ENCODE assay signal across 8 mouse cellular contexts in the genomic region with DNA sequence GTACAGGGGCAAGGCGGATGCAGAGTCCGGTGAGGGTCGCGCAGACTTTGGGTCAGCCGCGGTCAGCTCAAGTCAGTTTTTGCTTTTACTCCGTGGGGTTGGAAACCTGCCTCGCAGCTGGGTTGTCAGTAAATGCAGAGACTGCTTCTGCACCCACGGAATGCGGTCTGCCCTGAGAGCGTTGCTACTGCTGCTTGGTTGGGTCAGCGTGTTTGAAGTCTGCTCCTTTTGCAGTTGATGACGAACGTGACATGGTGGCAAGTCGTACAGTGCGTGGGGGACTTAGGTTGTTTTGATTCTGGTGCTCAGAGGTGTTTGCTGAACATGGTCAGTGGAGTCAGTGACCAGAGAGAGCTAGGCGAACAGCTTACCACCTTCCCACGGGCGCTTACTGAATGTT. TPM values are rescaled to one million over a fixed set of nuclear protein-coding genes. Genes with fewer than 3 reads are reported as not detected.
DNase-seq lines count a peak whose midpoint lies in the region; ATAC-seq and TF ChIP-seq lines count a peak whose summit lies in the region.

No protein-coding gene starts in this region.

- peak overlapping the region; percentile 75 for H3K27ac ChIP-seq in heart, postnatal 0 days (ENCODE audit: low read depth)
- peak overlapping the region; percentile 45 for H3K27ac ChIP-seq in forebrain, embryonic 16.5 days (ENCODE audit: low read length)

- DNase-seq in heart, postnatal 0 days (ENCODE audit: low spot score), result no peak
- DNase-seq in heart, postnatal 14 days, result no peak
- peak; percentile 27 for DNase-seq in MN1 (ENCODE audit: low spot score)
- DNase-seq in ovary, postnatal 10 days (ENCODE audit: low spot score), result no peak
- DNase-seq in ovary, postnatal 14 days (ENCODE audit: low spot score), result no peak
- DNase-seq in embryo, embryonic 10.5 days (ENCODE audit: low spot score), result no peak

- peak overlapping the region; percentile 83 for H3K9ac ChIP-seq in heart, postnatal 0 days (replicated peaks; ENCODE audit: low read depth, low read length)
- H3K9ac ChIP-seq in forebrain, embryonic 16.5 days (replicated peaks; ENCODE audit: low read depth, low read length), result peak overlapping the region; percentile 87

- peak overlapping the region; percentile 70 for H3K4me3 ChIP-seq in heart, postnatal 0 days (ENCODE audit: low read depth, low read length)
- H3K4me3 ChIP-seq in forebrain, embryonic 16.5 days (replicated peaks; ENCODE audit: low read length), result peak overlapping the region; percentile 90

- intact Hi-C loops in heart, postnatal 14 days (cut with DNase I), result no loop called here

- H3K9me3 ChIP-seq in heart, postnatal 0 days (replicated peaks; ENCODE audit: control insufficient read depth, low read length), result no peaks in the 10 kb centered on the region
- H3K9me3 ChIP-seq in forebrain, embryonic 16.5 days (ENCODE audit: control insufficient read depth, low read length), result no peaks in the 10 kb centered on the region

- ATAC-seq in heart, postnatal 0 days (ENCODE audit: insufficient read depth, low read depth), result no peak; the same call in 1 of the 2 replicates
- ATAC-seq in forebrain, embryonic 16.5 days, result peak; percentile 39
- ATAC-seq in megakaryocyte, adult 5-6 weeks (ENCODE audit: poor library complexity, severe bottlenecking), result peak; percentile 17

- no peaks in the 10 kb centered on the region for H3K27me3 ChIP-seq in heart, postnatal 0 days (ENCODE audit: control insufficient read depth, insufficient read depth, low read length)
- H3K27me3 ChIP-seq in forebrain, embryonic 16.5 days (replicated peaks; ENCODE audit: control insufficient read depth, insufficient read depth, low read length), result no peaks in the 10 kb centered on the region

- TF ChIP-seq CTCF in heart, postnatal 0 days (IDR thresholded peaks at IDR 0.05; ENCODE audit: low read depth), result no peak

- peaks cover 8% of the 10 kb centered on the region for H3K36me3 ChIP-seq in heart, postnatal 0 days (replicated peaks; ENCODE audit: control insufficient read depth, insufficient read depth, low read length)
- H3K36me3 ChIP-seq in forebrain, embryonic 16.5 days (ENCODE audit: control insufficient read depth, insufficient read depth), result peaks cover under 1% of the 10 kb centered on the region; the same call in 1 of the 2 replicates

- H3K4me2 ChIP-seq in heart, postnatal 0 days (ENCODE audit: low read depth, low read length), result peak overlapping the region; percentile 68
- peak overlapping the region; percentile 67 for H3K4me2 ChIP-seq in forebrain, embryonic 16.5 days (ENCODE audit: low read length)

- peaks cover 13% of the 10 kb centered on the region for H3K4me1 ChIP-seq in heart, postnatal 0 days (ENCODE audit: control insufficient read depth, insufficient read depth)
- peaks cover 13% of the 10 kb centered on the region for H3K4me1 ChIP-seq in forebrain, embryonic 16.5 days (replicated peaks; ENCODE audit: control insufficient read depth, insufficient read depth, low read length)

- TF ChIP-seq EP300 in heart, postnatal 0 days (IDR thresholded peaks at IDR 0.05; ENCODE audit: low read depth), result no peak

- 1% methylated on average over 19 of the region's 19 CpGs for WGBS in heart, postnatal 0 days
- 4% methylated on average over 19 of the region's 19 CpGs for WGBS in forebrain, embryonic 16.5 days

RNA-seq across cellular contexts. Expression of gene Golga3, which starts 0.5 kb away (rescaled TPM):
- total RNA-seq in heart, postnatal 0 days (2014; rRNA removed; ENCODE audit: low replicate concordance), result 10.1 and 17.6 TPM in 2 replicates
- 8.7 and 11.1 TPM in 2 replicates for polyA plus RNA-seq in heart, postnatal 0 days (2015; fragmentation: Nextera tagmentation; extraction: Ambion mirVana)
- total RNA-seq in heart, postnatal 14 days (2021), result 10 to 100 TPM; 36.5 to 42.6 TPM
- 23.9 and 26.5 TPM in 2 replicates for polyA plus RNA-seq in forebrain, embryonic 16.5 days (2015; fragmentation: Nextera tagmentation; extraction: Ambion mirVana)
- 11.9 and 12.6 TPM in 2 replicates for total RNA-seq in megakaryocyte, adult 5-6 weeks (2015)
- total RNA-seq in megakaryocyte, adult 5-6 weeks (2017), result 22.7 and 24.6 TPM in 2 replicates

RNA-seq across cellular contexts. Expression of gene Chfr, which starts 41.4 kb away (rescaled TPM):
- 32.3 and 56.0 TPM in 2 replicates for total RNA-seq in heart, postnatal 0 days (2014; rRNA removed; ENCODE audit: low replicate concordance)
- polyA plus RNA-seq in heart, postnatal 0 days (2015; fragmentation: Nextera tagmentation; extraction: Ambion mirVana), result 17.3 and 19.7 TPM in 2 replicates
- total RNA-seq in heart, postnatal 14 days (2021), result 10 to 100 TPM; 21.0 to 21.4 TPM
- polyA plus RNA-seq in forebrain, embryonic 16.5 days (2015; fragmentation: Nextera tagmentation; extraction: Ambion mirVana), result 91.2 and 92.4 TPM in 2 replicates
- 45.7 and 49.6 TPM in 2 replicates for total RNA-seq in megakaryocyte, adult 5-6 weeks (2015)
- 73.1 and 78.6 TPM in 2 replicates for total RNA-seq in megakaryocyte, adult 5-6 weeks (2017)

RNA-seq across cellular contexts. Expression of gene Ankle2, which starts 53.8 kb away (rescaled TPM):
- total RNA-seq in heart, postnatal 0 days (2014; rRNA removed; ENCODE audit: low replicate concordance), result 17.3 and 24.2 TPM in 2 replicates
- 12.5 and 12.6 TPM in 2 replicates for polyA plus RNA-seq in heart, postnatal 0 days (2015; fragmentation: Nextera tagmentation; extraction: Ambion mirVana)
- 10 to 100 TPM; 25.8 to 25.9 TPM for total RNA-seq in heart, postnatal 14 days (2021)
- polyA plus RNA-seq in forebrain, embryonic 16.5 days (2015; fragmentation: Nextera tagmentation; extraction: Ambion mirVana), result 25.2 and 29.1 TPM in 2 replicates
- 59.7 and 62.4 TPM in 2 replicates for total RNA-seq in megakaryocyte, adult 5-6 weeks (2015)
- 86.8 and 106 TPM in 2 replicates for total RNA-seq in megakaryocyte, adult 5-6 weeks (2017)
